Mouse (Mus musculus): ENCODE results near the gene Nedd4. TPM values are rescaled to one million over a fixed set of nuclear protein-coding genes. Genes with fewer than 3 reads are reported as not detected.

Gene Nedd4
- polyA plus RNA-seq, 1 experiment from 2014 or later: 98.2 TPM

DNA sequence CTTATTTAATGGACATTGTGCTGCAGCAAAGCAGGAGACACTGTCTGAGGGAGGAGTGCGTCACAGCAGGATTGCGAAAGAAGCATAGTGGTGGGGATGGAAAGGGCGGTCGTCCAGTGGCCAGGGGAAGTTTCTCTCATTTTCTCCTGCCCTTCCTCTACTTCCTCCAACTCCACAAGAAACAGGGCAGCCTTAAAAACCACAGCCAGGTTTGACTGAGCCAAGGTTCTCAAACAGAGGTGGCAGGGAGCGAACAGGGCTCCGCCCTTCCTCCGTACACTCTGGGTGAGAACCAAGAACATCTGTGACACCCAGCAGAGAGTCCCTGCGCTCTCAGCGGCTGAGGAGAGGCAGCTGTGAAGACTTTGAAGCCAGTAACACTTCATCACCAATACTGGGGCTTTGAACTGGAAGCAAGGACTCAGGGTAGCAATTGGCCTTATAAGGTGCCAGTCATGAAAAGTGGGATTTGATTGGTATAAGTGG, 135.0 kb downstream of the Nedd4 start:
- Histone ChIP-seq H3K9ac (ENCODE audit: low read depth, low read length) (no peak overlapping the region), H3K36me3 (ENCODE audit: control insufficient read depth, insufficient read depth) (no peaks in the 10 kb centered on the region), H3K4me2 (ENCODE audit: low read depth, low read length) (no peak overlapping the region), H3K4me3 (ENCODE audit: low read depth, low read length) (no peak overlapping the region), H3K4me1 (ENCODE audit: control insufficient read depth, low read depth, low read length) (no peaks in the 10 kb centered on the region), H3K27ac (ENCODE audit: low read length) (no peak overlapping the region), H3K9me3 (replicated peaks; ENCODE audit: control insufficient read depth, low read length) (no peaks in the 10 kb centered on the region), H3K27me3 (ENCODE audit: control insufficient read depth, insufficient read depth, low read depth, low read length) (no peaks in the 10 kb centered on the region)
- WGBS (ENCODE audit: insufficient replicate concordance): 12% methylated on average over 9 of the region's 9 CpGs
- ATAC-seq (ENCODE audit: low read depth): no peak

Other genes starting within 250 kb of the Nedd4 start
- gene Mns1, start 224.3 kb upstream of the Nedd4 start, polyA plus RNA-seq (2015; fragmentation: Nextera tagmentation; extraction: Ambion mirVana): 87.9 and 88.3 TPM in 2 replicates
- gene Tex9, start 170.1 kb upstream of the Nedd4 start, polyA plus RNA-seq (2015; fragmentation: Nextera tagmentation; extraction: Ambion mirVana): 2.4 and 3.2 TPM in 2 replicates
- 2.1 and 2.5 TPM in 2 replicates for gene Rfx7, start 130.1 kb upstream of the Nedd4 start, polyA plus RNA-seq (2015; fragmentation: Nextera tagmentation; extraction: Ambion mirVana)
- 0.11 and 0.26 TPM in 2 replicates for gene Prtg, start 144.5 kb downstream of the Nedd4 start, polyA plus RNA-seq (2015; fragmentation: Nextera tagmentation; extraction: Ambion mirVana)

All from liver, embryonic 16.5 days (tissue).